Mouse (Mus musculus) olfactory bulb, adult 2 months (tissue): ENCODE measurements at regions not wholly inside any gene's neighbourhood (a gene's known extent, or its start where the extent isn't known, plus 50 kb on each side); places are given as distances from the start of the nearest gene placed in this dataset.

ENCODE experiments used
- H3K27ac ChIP-seq: fragments of 200-500 bp; 2 replicates; pipeline ENCODE4 v1.5.1; 2012; ENCODE audit warnings: low read depth, low read length; ENCODE audit not compliant: insufficient read depth
- H3K4me1 ChIP-seq: fragments of 200-500 bp; 2 replicates; pipeline ENCODE4 v1.6.1; 2012; ENCODE audit warnings: low read length; ENCODE audit not compliant: control insufficient read depth, insufficient read depth
- H3K4me3 ChIP-seq: fragments of 200-500 bp; 2 replicates; pipeline ENCODE4 v1.5.1; 2012; ENCODE audit warnings: mild to moderate bottlenecking, low read depth, low read length, moderate library complexity; ENCODE audit not compliant: insufficient read depth
- CTCF ChIP-seq: fragments of 200-500 bp; IDR thresholded peaks from 2 replicates; pipeline ENCODE4 v1.5.1; 2012; ENCODE audit warnings: low read depth, mild to moderate bottlenecking, low read length, moderate library complexity; ENCODE audit not compliant: insufficient read depth
- POLR2A ChIP-seq: fragments of 200-500 bp; IDR thresholded peaks from 2 replicates; pipeline ENCODE4 v1.6.1; 2012; ENCODE audit warnings: mild to moderate bottlenecking, low read depth, low read length, moderate library complexity; ENCODE audit not compliant: insufficient read depth
- WGBS: fragments of 180-500 bp; shearing (Covaris S2); methylation state at CpG from one replicate; pipeline ENCODE4 v1.1.7; 2018; 5-methylcytosine and 5-hydroxymethylcytosine counted together

GRCm38 (mm10) chr15:61927385-61928120 is 1004.7 kb upstream of the A1bg start:
- H3K27ac ChIP-seq, result no peak overlapping the region
- TF ChIP-seq POLR2A, result no peak
- no peak for TF ChIP-seq CTCF

GRCm38 (mm10) chr15:61920041-61920440 is 997.2 kb upstream of the A1bg start:
- WGBS, result 44% methylated on average over 2 of the region's 2 CpGs
- Histone ChIP-seq H3K27ac (no peak overlapping the region), H3K4me3 (no peak overlapping the region), H3K4me1 (no peaks in the 10 kb centered on the region)
- TF ChIP-seq POLR2A, result no peak
- no peak for TF ChIP-seq CTCF

More at GRCm38 (mm10) chr15:61927385-61928120, 1004.7 kb upstream of the A1bg start:
- H3K4me1 ChIP-seq, result no peaks in the 10 kb centered on the region
- no peak overlapping the region for H3K4me3 ChIP-seq
- WGBS, result 88% methylated on average over 15 of the region's 15 CpGs

DNA sequence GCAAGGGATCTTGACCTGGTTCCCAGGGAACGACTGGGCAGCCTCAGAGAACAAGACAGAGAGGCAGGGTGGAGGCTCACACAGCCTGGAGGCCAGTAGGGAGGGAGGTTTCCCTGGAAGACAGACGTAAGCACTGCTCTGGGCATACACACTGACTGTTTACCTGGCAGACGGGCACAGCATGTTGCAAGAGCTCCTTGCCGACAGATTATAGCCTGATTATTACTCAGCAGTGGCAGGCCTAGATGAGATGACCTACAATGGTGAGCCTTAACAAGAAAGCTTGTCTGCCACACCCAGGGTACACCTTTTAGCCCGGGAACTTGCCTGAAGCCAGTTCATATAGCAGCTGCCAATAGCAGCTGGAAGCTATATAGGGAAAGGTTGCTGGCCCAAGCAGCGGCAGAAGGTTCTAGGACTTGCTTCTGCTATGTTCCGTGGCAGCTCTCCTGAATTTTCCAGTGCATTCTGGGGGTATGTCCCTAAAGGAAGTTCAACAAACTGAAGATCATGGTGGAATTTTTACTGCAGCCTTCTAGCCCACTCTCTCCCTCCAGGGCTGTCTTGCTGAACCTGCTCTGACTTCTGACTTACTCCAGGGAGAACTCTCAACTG is 990.8 kb upstream of the A1bg start:
- Histone ChIP-seq H3K27ac (no peak overlapping the region), H3K4me3 (no peak overlapping the region), H3K4me1 (no peaks in the 10 kb centered on the region)
- 91% methylated on average over 7 of the region's 7 CpGs for WGBS
- TF ChIP-seq CTCF (no peak), POLR2A (no peak)

DNA sequence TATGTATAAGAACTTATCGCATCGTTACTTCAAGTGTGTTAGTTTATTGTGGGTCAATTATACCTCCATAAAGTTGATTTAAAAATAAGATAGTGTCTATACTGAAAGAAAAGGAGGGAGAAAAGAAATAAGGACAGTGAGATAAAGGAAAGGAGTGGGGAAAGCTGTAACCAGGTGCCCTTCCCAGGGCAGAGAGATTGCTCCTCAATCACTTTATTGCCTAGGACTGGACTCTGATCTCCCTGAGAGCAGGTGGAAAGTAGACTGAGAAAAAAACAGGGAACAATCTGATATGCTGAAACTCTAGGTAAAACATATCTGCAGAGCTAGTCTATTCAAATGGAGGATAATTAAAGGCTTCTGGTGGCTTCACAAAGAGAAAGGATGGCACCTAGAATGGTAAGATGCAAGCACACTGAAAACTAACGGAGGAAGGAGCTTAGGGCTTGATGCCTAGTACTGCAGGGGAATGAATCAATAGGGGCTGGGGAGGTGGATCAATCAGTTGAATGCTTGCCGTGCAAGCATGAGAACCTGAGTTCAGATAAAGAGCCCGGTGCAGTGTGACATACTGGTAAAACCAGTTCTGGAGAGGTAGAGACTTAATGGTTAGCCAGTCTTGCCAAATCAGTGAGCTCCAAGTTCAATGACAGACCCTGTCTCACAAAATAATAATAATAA is 982.5 kb upstream of the A1bg start:
- no peak overlapping the region for H3K4me3 ChIP-seq
- H3K4me1 ChIP-seq, result no peaks in the 10 kb centered on the region
- TF ChIP-seq POLR2A (no peak), CTCF (no peak)
- H3K27ac ChIP-seq, result no peak overlapping the region
- WGBS, result 83% methylated on average over 5 of the region's 5 CpGs

- H3K4me3 ChIP-seq, result no peak overlapping the region
- H3K4me1 ChIP-seq, result no peaks in the 10 kb centered on the region
- no peak overlapping the region for H3K27ac ChIP-seq
- no peak for TF ChIP-seq POLR2A
- TF ChIP-seq CTCF, result no peak
- WGBS, result 98% methylated on average over 3 of the region's 3 CpGs
These were observed 977.0 kb upstream of the A1bg start for GRCm38 (mm10) chr15:61899809-61900208.

DNA sequence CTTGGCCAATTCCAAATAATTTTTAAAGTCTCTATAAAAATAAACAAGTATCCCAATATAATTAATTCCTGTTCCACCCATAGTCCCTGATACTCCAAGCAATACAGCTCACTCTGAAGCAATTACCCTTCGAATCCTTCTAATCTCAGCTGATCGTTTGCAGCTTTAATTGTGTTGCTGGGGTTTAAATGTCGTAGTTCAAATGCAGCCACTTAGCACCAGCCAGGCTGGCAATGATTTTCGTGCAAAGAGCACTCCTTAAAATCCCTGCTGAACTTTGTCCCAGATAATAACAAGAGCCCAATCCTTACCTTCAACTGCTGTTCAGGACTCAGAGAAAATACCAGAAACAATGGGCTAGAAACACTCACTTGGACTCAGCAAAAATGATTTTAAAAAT is 974.8 kb upstream of the A1bg start:
- Histone ChIP-seq H3K4me1 (no peaks in the 10 kb centered on the region), H3K4me3 (no peak overlapping the region), H3K27ac (no peak overlapping the region)
- 58% methylated on average over 4 of the region's 4 CpGs for WGBS
- TF ChIP-seq POLR2A, result no peak
- TF ChIP-seq CTCF, result no peak

DNA sequence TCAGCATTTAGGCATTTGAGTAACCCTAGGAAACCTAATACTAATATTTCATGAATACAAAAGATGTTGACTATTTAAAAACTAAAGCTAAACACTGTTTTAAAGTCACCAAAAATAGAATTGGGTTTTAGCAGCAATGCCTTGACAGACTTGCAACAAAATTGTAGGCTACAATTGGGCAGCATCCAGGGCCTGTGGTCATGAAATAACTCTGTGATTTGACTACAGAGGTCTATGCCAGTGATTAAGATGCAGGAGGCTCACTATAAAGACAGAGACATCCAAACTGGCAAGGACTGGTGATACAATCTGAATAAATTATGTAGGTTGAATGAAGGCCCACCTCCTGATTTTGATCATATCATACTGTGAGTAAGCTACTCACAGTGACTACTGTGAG is 967.5 kb upstream of the A1bg start:
- TF ChIP-seq POLR2A (no peak), CTCF (no peak)
- Histone ChIP-seq H3K27ac (no peak overlapping the region), H3K4me1 (no peaks in the 10 kb centered on the region), H3K4me3 (no peak overlapping the region)

GRCm38 (mm10) chr15:61888569-61889326 is 965.9 kb upstream of the A1bg start:
- no peak overlapping the region for H3K27ac ChIP-seq
- no peaks in the 10 kb centered on the region for H3K4me1 ChIP-seq
- no peak overlapping the region for H3K4me3 ChIP-seq
- TF ChIP-seq POLR2A, result no peak
- TF ChIP-seq CTCF, result no peak
- 80% methylated on average over 10 of the region's 10 CpGs for WGBS

- WGBS, result 96% methylated on average over 3 of the region's 3 CpGs
- H3K27ac ChIP-seq, result no peak overlapping the region
- H3K4me1 ChIP-seq, result no peaks in the 10 kb centered on the region
- H3K4me3 ChIP-seq, result no peak overlapping the region
- no peak for TF ChIP-seq CTCF
- no peak for TF ChIP-seq POLR2A
These were observed 956.6 kb upstream of the A1bg start for GRCm38 (mm10) chr15:61879408-61879807.
